Mouse (Mus musculus) intestine, embryonic 16.5 days (tissue): ENCODE data around the gene C1qb. TPM values are rescaled to one million over a fixed set of nuclear protein-coding genes. Genes with fewer than 3 reads are reported as not detected.

ENCODE experiments used
- ATAC-seq: fragments of 200-750 bp; cut with Nextera tagmentation; 2 replicates; pipeline ENCODE4 v1.8.0; 2017; ENCODE audit warnings: moderate TSS enrichment, moderate library complexity
- H3K27ac ChIP-seq: fragments of 300-500 bp; sonication (generic); 2 replicates; pipeline ENCODE4 v1.5.1; 2014; ENCODE audit warnings: mild to moderate bottlenecking, low read length
- H3K27me3 ChIP-seq: fragments of 300-500 bp; sonication (generic); replicated peaks from 2 replicates; pipeline ENCODE4 v1.6.1; 2014; ENCODE audit warnings: low read length, control low read depth, mixed read lengths; ENCODE audit not compliant: control insufficient read depth, insufficient read depth
- H3K36me3 ChIP-seq: fragments of 300-500 bp; sonication (generic); 2 replicates; pipeline ENCODE4 v1.6.1; 2014; ENCODE audit warnings: low read length, control low read depth; ENCODE audit not compliant: control insufficient read depth, insufficient read depth
- H3K4me1 ChIP-seq: fragments of 300-500 bp; sonication (generic); 2 replicates; pipeline ENCODE4 v1.6.1; 2014; ENCODE audit warnings: low read length, control low read depth, mixed read lengths; ENCODE audit not compliant: control insufficient read depth, insufficient read depth
- H3K4me2 ChIP-seq: fragments of 300-500 bp; sonication (generic); 2 replicates; pipeline ENCODE4 v1.6.1; 2014; ENCODE audit warnings: low read depth, low read length, control low read depth
- H3K4me3 ChIP-seq: fragments of 300-500 bp; sonication (generic); 2 replicates; pipeline ENCODE4 v1.5.1; 2014; ENCODE audit warnings: mild to moderate bottlenecking, low read length
- H3K9ac ChIP-seq: fragments of 300-500 bp; sonication (generic); 2 replicates; pipeline ENCODE4 v1.6.1; 2014; ENCODE audit warnings: low read depth, low read length
- H3K9me3 ChIP-seq: fragments of 300-500 bp; sonication (generic); 2 replicates; pipeline ENCODE4 v1.6.1; 2016; ENCODE audit warnings: low read length, control low read depth; ENCODE audit not compliant: control insufficient read depth
- WGBS: fragments of 180-500 bp; shearing (Covaris S2); extraction: QIAGEN DNeasy Blood & Tissue Kit; methylation state at CpG from one replicate; pipeline ENCODE4 v1.1.7; 2014; 5-methylcytosine and 5-hydroxymethylcytosine counted together
- polyA plus RNA-seq: library from polyadenylated mRNA; unstranded; fragments of >200 nt; fragmentation: Nextera tagmentation; extraction: Ambion mirVana; gene quantifications from 2 replicates; pipeline ENCODE4 v1.2.1, GENCODE M21; 2015

Gene C1qb
- polyA plus RNA-seq, 1 experiment from 2014 or later, result 76.3 TPM

- no peak overlapping the region for H3K9ac ChIP-seq
- H3K36me3 ChIP-seq, result no peaks in the 10 kb centered on the region
- no peaks in the 10 kb centered on the region for H3K4me1 ChIP-seq
- no peak overlapping the region for H3K4me2 ChIP-seq
- no peaks in the 10 kb centered on the region for H3K9me3 ChIP-seq
- no peak for ATAC-seq
- H3K27ac ChIP-seq, result no peak overlapping the region
- H3K27me3 ChIP-seq, result peaks cover 12% of the 10 kb centered on the region
- WGBS, result 71% methylated on average over 20 of the region's 20 CpGs
- no peak overlapping the region for H3K4me3 ChIP-seq
Observed at GRCm38 (mm10) chr4:136916359-136917164, 30.6 kb upstream of the C1qb start.

- ATAC-seq, result no peak
- H3K4me1 ChIP-seq, result no peaks in the 10 kb centered on the region
- H3K36me3 ChIP-seq, result no peaks in the 10 kb centered on the region
- no peak overlapping the region for H3K27ac ChIP-seq
- peaks cover 26% of the 10 kb centered on the region for H3K27me3 ChIP-seq
- no peak overlapping the region for H3K9ac ChIP-seq
- WGBS, result 20% methylated on average over 9 of the region's 9 CpGs
- no peaks in the 10 kb centered on the region for H3K9me3 ChIP-seq
- no peak overlapping the region for H3K4me3 ChIP-seq
- no peak overlapping the region for H3K4me2 ChIP-seq
Observed at GRCm38 (mm10) chr4:136912841-136913240, 26.9 kb upstream of the C1qb start.

- H3K27ac ChIP-seq, result no peak overlapping the region
- peaks cover 26% of the 10 kb centered on the region for H3K27me3 ChIP-seq
- no peaks in the 10 kb centered on the region for H3K9me3 ChIP-seq
- H3K36me3 ChIP-seq, result no peaks in the 10 kb centered on the region
- WGBS, result 43% methylated on average over 9 of the region's 9 CpGs
- H3K4me2 ChIP-seq, result no peak overlapping the region
- H3K4me1 ChIP-seq, result no peaks in the 10 kb centered on the region
- H3K9ac ChIP-seq, result no peak overlapping the region
- ATAC-seq, result no peak
- H3K4me3 ChIP-seq, result no peak overlapping the region
Observed at GRCm38 (mm10) chr4:136911804-136912203, 25.8 kb upstream of the C1qb start.

GRCm38 (mm10) chr4:136911211-136911646, 25.2 kb upstream of the C1qb start:
- H3K36me3 ChIP-seq, result no peaks in the 10 kb centered on the region
- H3K27ac ChIP-seq, result no peak overlapping the region
- H3K9ac ChIP-seq, result no peak overlapping the region
- ATAC-seq, result no peak
- peaks cover 31% of the 10 kb centered on the region for H3K27me3 ChIP-seq
- H3K4me3 ChIP-seq, result no peak overlapping the region
- H3K9me3 ChIP-seq, result no peaks in the 10 kb centered on the region
- H3K4me2 ChIP-seq, result no peak overlapping the region
- H3K4me1 ChIP-seq, result no peaks in the 10 kb centered on the region
- 10% methylated on average over 17 of the region's 17 CpGs for WGBS

- Histone ChIP-seq H3K9ac (no peak overlapping the region), H3K27ac (no peak overlapping the region), H3K9me3 (no peaks in the 10 kb centered on the region), H3K4me1 (peaks cover 7% of the 10 kb centered on the region; the same call in 1 of the 2 replicates), H3K4me2 (no peak overlapping the region), H3K27me3 (peaks cover 47% of the 10 kb centered on the region), H3K36me3 (no peaks in the 10 kb centered on the region), H3K4me3 (no peak overlapping the region)
- no peak for ATAC-seq
Observed at GRCm38 (mm10) chr4:136907809-136908208, 21.8 kb upstream of the C1qb start.

GRCm38 (mm10) chr4:136907033-136907432, 21.0 kb upstream of the C1qb start:
- Histone ChIP-seq H3K36me3 (no peaks in the 10 kb centered on the region), H3K27ac (no peak overlapping the region), H3K4me1 (peaks cover 7% of the 10 kb centered on the region; the same call in 1 of the 2 replicates), H3K9ac (no peak overlapping the region), H3K27me3 (peaks cover 41% of the 10 kb centered on the region), H3K4me2 (no peak overlapping the region), H3K4me3 (no peak overlapping the region), H3K9me3 (no peaks in the 10 kb centered on the region)
- WGBS, result 9% methylated on average over 7 of the region's 7 CpGs
- ATAC-seq, result no peak

GRCm38 (mm10) chr4:136904767-136905539, 19.0 kb upstream of the C1qb start:
- WGBS, result 2% methylated on average over 23 of the region's 23 CpGs
- no peaks in the 10 kb centered on the region for H3K36me3 ChIP-seq
- peak overlapping the region; percentile 17; the same call in 1 of the 2 replicates for H3K4me2 ChIP-seq
- ATAC-seq, result peak; percentile 66; the same call in 1 of the 2 replicates
- H3K4me3 ChIP-seq, result no peak overlapping the region
- no peak overlapping the region for H3K27ac ChIP-seq
- H3K4me1 ChIP-seq, result peaks cover 7% of the 10 kb centered on the region; the same call in 1 of the 2 replicates
- H3K9me3 ChIP-seq, result no peaks in the 10 kb centered on the region
- peaks cover 27% of the 10 kb centered on the region for H3K27me3 ChIP-seq
- H3K9ac ChIP-seq, result no peak overlapping the region

GRCm38 (mm10) chr4:136899154-136899553, 13.2 kb upstream of the C1qb start:
- Histone ChIP-seq H3K27ac (no peak overlapping the region), H3K27me3 (peaks cover 11% of the 10 kb centered on the region; the same call in 1 of the 2 replicates), H3K4me3 (no peak overlapping the region), H3K9me3 (no peaks in the 10 kb centered on the region), H3K9ac (no peak overlapping the region), H3K4me2 (no peak overlapping the region), H3K36me3 (no peaks in the 10 kb centered on the region), H3K4me1 (no peaks in the 10 kb centered on the region)
- ATAC-seq, result no peak
- WGBS, result 61% methylated on average over 7 of the region's 7 CpGs

- Histone ChIP-seq H3K4me2 (no peak within 1 kb of the TSS), H3K36me3 (no peaks in the 10 kb centered on the region), H3K9ac (no peak within 1 kb of the TSS; the same call in 1 of the 2 replicates), H3K27me3 (peaks cover 9% of the 10 kb centered on the region; the same call in 1 of the 2 replicates), H3K9me3 (no peaks in the 10 kb centered on the region), H3K27ac (peak within 1 kb of the TSS; percentile 64), H3K4me1 (no peaks in the 10 kb centered on the region), H3K4me3 (no peak within 1 kb of the TSS)
- 69% methylated on average over 9 of the region's 9 CpGs for WGBS
- no peak for ATAC-seq
Observed at GRCm38 (mm10) chr4:136898637-136899036, 12.7 kb upstream of the C1qb start, which contains the start of gene C1qa. C1qa (minus strand) TSS chr4:136898803.
